Mouse (Mus musculus) ZHBTc4 (cell line): ENCODE results near the gene Panx2.

ENCODE experiments used
- DNase-seq: peaks from one replicate; pipeline ENCODE4 v3.0.0-alpha.2; 2011; ENCODE audit warnings: low read depth, low spot score

Gene Panx2

GRCm38 (mm10) chr15:89122649-89123366 is 63.3 kb downstream of the Panx2 start, which contains the start of gene Tubgcp6:
Gene Tubgcp6, minus strand, starts transcription at chr15:89123112.
- peak; percentile 98 for DNase-seq
